Mouse (Mus musculus) MEL-GATA-1-ER (cell line): ENCODE results near the gene Ate1.
"Not testable (repeated sequence)": the region's sequence is repeated elsewhere in the genome, so short reads cannot be mapped to it uniquely, and the experiment has no call there.

Experiments
- DNase-seq: peaks from one replicate; pipeline ENCODE4 v3.0.0-alpha.2; 2012; ENCODE audit warnings: low read depth; ENCODE audit errors: extremely low read depth

Ate1 gene

DNA sequence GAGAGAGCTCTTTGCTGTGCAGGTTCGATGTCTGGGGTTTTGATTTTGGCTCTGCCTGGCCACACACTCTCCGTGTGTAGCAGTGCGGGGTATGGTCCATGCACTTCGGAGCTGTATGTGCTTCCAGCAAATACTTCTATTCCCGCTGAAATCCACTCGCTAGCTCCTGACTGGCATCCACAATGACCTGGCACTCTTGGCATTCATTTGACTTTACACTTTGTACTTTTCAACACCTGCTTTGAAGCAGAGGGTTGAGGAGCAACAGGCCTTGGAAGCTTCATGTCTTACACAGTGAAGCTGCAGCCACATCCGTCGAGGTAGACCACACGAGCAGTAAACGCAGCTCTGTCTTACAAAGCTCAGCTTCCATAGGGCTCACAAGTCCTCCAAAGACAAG is 112.5 kb downstream of the Ate1 start:
- no peak for DNase-seq

GRCm38 (mm10) chr7:130403346-130403745 is 116.8 kb downstream of the Ate1 start:
- DNase-seq = no peak

DNA sequence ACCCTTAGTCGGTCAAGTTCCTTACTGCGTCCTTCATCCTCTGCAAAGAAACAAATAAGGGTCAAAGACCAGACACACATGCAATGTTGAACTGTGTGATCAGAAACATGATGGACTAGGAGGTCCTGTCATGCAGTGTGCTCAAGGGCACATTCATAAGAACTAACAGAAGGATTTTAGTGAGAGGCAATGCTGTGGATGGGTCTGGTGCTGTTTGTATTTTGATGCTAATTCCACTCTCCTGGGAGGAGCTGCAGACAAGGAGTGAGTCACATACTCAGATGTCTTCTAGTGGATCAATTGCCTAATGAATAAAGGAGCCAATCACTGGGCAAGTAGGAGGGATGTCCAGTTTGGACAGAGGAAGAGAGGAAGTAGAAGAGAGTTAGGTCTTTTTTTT is 125.5 kb downstream of the Ate1 start:
- DNase-seq = no peak

GRCm38 (mm10) chr7:130390060-130390459 is 130.1 kb downstream of the Ate1 start:
- not testable (repeated sequence) for DNase-seq

DNA sequence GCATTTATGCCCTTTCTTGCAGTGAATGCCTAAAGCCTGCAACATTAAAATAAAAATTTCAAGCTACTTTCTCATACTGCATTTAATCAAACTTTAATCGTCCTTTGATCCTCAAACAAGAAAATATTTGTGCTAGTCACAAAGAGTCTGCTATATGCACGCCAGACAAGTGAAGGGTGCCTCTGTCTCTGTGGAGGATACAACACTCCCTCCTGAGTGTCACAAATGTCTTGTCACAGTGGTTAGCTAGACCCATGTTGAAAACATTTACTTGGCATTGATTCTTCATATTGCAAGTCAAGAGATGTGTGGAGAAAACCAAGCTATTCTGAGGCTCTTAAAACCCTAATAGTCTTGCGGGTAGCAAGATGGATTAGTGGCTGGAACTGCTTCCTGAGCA is 133.9 kb downstream of the Ate1 start:
- DNase-seq = no peak

DNA sequence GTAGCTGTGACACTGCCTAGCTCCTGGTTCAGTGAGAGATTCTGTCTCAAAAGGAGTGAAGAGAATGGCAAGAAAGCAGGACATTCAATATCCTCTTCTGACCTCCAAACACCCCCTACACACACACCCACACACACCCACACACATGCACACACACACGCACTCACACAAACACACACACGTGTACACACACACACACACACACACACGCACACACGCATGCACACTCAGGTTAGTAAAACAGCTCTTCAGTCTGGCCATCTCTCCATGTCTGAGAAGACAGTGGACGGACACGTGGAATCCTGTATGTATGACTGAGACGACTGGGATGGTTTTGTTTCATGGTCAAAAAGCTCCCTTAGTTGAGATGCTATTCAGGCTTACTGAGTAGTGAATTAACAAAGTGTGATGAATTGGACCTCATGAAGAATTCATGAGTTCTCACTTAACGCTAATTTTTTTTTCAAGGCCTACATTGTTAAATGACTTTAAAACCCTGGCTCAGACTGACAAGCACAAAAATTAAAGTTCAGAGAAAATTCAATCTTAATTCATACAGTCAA is 134.4 kb downstream of the Ate1 start:
- DNase-seq = no peak

DNA sequence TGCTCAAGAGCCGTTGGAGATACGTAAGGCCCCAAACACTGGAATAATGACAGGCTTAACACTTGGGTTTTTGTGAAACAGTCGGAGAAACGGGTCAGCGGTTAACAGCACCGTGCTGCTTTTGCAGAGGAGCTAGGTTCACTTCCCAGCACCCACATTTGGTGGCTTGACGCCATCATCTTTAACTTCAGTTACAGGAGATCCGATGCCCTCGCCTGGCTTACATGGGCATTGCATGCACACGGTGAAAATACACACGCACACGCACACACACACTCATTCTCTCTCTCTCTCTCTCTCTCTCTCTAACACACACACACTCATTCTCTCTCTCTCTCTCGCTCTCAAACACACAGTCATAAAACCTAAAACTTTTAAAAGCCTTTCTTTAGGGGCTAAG is 138.0 kb downstream of the Ate1 start:
- no peak for DNase-seq

DNA sequence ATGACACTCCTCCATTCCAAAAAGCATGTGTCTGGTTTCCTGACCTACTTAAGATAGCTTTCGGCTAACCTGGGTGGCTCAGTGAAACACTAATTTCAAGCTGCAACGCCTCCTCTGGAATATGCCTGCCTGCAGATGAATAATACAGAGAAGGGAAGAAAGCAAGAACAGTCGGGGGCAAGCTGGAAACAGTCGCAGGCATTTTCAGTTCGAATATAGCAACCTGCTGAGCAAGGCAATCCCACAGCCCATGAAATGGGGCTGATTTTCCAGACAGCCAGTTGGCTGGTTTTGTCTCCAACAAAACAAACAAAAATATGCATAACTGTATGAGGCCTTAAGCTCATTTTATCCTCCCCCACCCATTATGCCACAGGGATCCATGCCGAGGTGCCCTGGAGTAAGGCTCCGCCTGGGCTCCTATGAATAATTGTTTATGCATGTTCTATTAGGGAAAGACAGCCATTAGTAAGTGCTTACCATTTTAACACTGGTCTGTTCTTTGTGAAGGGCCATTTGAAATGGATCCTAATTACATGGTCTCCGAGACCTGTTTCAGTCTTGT is 138.7 kb downstream of the Ate1 start:
- DNase-seq = no peak

- no peak for DNase-seq
Measured at GRCm38 (mm10) chr7:130380769-130381355, 139.3 kb downstream of the Ate1 start.

- no peak for DNase-seq
Measured at GRCm38 (mm10) chr7:130380367-130380766, 139.8 kb downstream of the Ate1 start.

- DNase-seq = no peak
Measured at GRCm38 (mm10) chr7:130379886-130380285, 140.3 kb downstream of the Ate1 start.

GRCm38 (mm10) chr7:130378308-130378707 is 141.9 kb downstream of the Ate1 start:
- no peak for DNase-seq

DNA sequence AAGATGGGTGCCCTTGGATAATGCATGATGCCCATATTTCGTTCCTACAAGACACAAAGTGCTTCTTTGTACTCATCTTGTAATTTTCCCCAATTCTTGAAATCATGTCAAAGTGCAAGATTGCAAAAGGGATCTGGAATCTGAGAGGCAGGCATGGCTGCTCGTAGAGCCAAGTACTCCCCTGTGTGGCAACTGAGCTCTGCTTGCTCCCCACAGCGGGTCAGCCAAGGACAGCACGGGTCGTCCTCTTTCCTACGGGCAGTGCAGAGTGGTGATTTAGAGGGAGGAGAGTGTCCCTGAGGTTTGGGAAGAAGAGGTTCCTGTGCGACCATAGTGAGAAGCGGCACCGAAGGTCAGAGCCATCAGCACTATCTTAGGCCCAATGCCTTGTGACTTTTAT is 145.9 kb downstream of the Ate1 start:
- DNase-seq = no peak

- DNase-seq = no peak
Measured at GRCm38 (mm10) chr7:130368827-130369641, 151.1 kb downstream of the Ate1 start.

GRCm38 (mm10) chr7:130368036-130368826 is 151.9 kb downstream of the Ate1 start:
- no peak for DNase-seq

- no peak for DNase-seq
Measured at GRCm38 (mm10) chr7:130367222-130368035, 152.7 kb downstream of the Ate1 start.

DNA sequence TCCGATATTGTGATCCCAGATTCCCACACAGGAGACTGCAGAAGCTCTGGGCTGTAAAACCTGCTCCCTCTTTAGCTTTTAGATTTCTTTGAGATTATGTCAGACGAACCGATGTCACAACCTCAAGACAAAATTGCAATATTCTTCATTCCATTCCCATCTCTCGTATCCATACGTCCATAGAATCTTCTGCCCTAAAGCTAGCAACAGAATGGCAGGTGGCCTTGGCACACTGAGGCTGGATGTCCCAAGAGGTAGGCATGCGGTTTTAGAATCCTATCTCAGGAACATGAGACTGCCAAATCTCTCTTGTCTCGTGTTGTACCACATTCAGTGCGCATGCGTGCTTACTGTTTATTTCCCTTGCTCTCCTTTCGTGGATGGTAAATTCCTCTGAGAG is 154.5 kb downstream of the Ate1 start:
- no peak for DNase-seq
